In the genomic region with DNA sequence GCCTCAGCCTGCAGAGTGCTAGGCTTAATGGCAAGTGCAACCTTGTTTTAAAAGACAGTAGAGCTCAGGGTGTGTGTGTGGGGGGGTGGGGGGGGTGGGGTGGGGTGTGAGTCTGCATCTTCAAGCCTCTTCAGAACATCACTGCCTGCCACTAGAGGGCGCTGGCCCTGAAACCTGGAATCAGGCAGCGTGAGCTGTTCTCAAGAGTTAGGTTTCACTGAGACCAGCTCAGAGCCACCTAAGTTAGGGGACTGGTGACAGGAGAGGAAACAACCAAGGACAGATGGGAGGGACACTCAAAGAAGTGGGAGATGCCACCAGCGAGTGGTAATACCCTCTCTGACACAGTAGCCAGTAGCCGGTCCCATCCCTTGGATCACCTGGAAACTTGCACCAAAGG, we compare ENCODE assay signal across 9 mouse cellular contexts.
DNase-seq lines count a peak whose midpoint lies in the region; ATAC-seq and TF ChIP-seq lines count a peak whose summit lies in the region.
"Had no signal": no experiment of that assay in that cellular context is flagged by ENCODE, and none has a peak within 500 bp of the region (broad histone marks: within the 10 kb centered on the region; RNA-seq: fewer than 3 reads in every experiment).

No protein-coding gene starts in this region.

- no peak overlapping the region for H3K27ac ChIP-seq in kidney, embryonic 15.5 days
- H3K27ac ChIP-seq in liver, embryonic 14.5 days = no peak overlapping the region
- H3K27ac ChIP-seq: macrophage had no signal

- TF ChIP-seq CTCF in brain, embryonic 14.5 days (IDR thresholded peaks at IDR 0.05; ENCODE audit: borderline replicate concordance, extremely low read depth, insufficient read depth, insufficient read length) = peak; percentile 55; the same call in 1 of the 2 replicates
- TF ChIP-seq CTCF in liver, embryonic 14.5 days (IDR thresholded peaks at IDR 0.05; ENCODE audit: low read depth) = peak; percentile 73

- no peaks in the 10 kb centered on the region for H3K9me3 ChIP-seq in kidney, embryonic 15.5 days (replicated peaks)
- H3K9me3 ChIP-seq in liver, embryonic 14.5 days (ENCODE audit: control insufficient read depth, low read length) = no peaks in the 10 kb centered on the region; the same call in 1 of the 2 replicates

- no peak overlapping the region for H3K4me3 ChIP-seq in kidney, embryonic 15.5 days (replicated peaks)
- H3K4me3 ChIP-seq in liver, embryonic 14.5 days (ENCODE audit: insufficient read depth in 1 of 2, low read depth in 2 of 2, low read length in 2 of 2) = no peak overlapping the region

- no peak for TF ChIP-seq POLR2A in brain, embryonic 14.5 days (IDR thresholded peaks at IDR 0.05; ENCODE audit: borderline replicate concordance, extremely low read depth, insufficient read depth, insufficient read length, poor library complexity, severe bottlenecking)

- no peak for TF ChIP-seq EP300 in liver, embryonic 14.5 days (IDR thresholded peaks at IDR 0.05; ENCODE audit: low read depth)

- no peak for ATAC-seq in CD4-positive, CD25-positive, alpha-beta regulatory T cell, adult 4 months
- ATAC-seq in kidney, embryonic 15.5 days (replicated peaks; ENCODE audit: low FRiP score) = no peak
- ATAC-seq in liver, embryonic 14.5 days (ENCODE audit: insufficient read depth) = no peak

- no peak overlapping the region for H3K4me2 ChIP-seq in kidney, embryonic 15.5 days
- no peak overlapping the region for H3K4me2 ChIP-seq in liver, embryonic 14.5 days (ENCODE audit: low read depth)

- no peaks in the 10 kb centered on the region for H3K36me3 ChIP-seq in kidney, embryonic 15.5 days
- H3K36me3 ChIP-seq in liver, embryonic 14.5 days (replicated peaks; ENCODE audit: control insufficient read depth, insufficient read depth, low read depth) = no peaks in the 10 kb centered on the region
- no peaks in the 10 kb centered on the region for H3K36me3 ChIP-seq in splenic B cell, adult 2 months (ENCODE audit: control insufficient read depth, insufficient read depth, low read length, poor library complexity, severe bottlenecking)

- H3K27me3 ChIP-seq in kidney, embryonic 15.5 days = no peaks in the 10 kb centered on the region
- no peaks in the 10 kb centered on the region for H3K27me3 ChIP-seq in liver, embryonic 14.5 days (ENCODE audit: control insufficient read depth, insufficient read depth, low read length)
- H3K27me3 ChIP-seq in splenic B cell, adult 2 months (ENCODE audit: control insufficient read depth, insufficient read depth, low read length, poor library complexity, severe bottlenecking) = no peaks in the 10 kb centered on the region

- H3K4me1 ChIP-seq in kidney, embryonic 15.5 days = no peaks in the 10 kb centered on the region
- 0 out of 4 replicates have a peak, but pooled peaks cover 0 to 6% of the 10 kb centered on the region in 2 experiments for H3K4me1 ChIP-seq in liver, embryonic 14.5 days (replicated peaks; ENCODE audit: control insufficient read depth in 2 of 2, insufficient read depth in 2 of 2, low read length in 1 of 2)

- WGBS in kidney, embryonic 15.5 days = 64% methylated on average over 4 of the region's 4 CpGs
- WGBS in liver, embryonic 14.5 days (ENCODE audit: insufficient replicate concordance) = 32% methylated on average over 4 of the region's 4 CpGs

- peak; percentile 84 for DNase-seq in CD4-positive, CD25-positive, alpha-beta regulatory T cell, adult 2 months (ENCODE audit: low read depth, low spot score)
- peak; percentile 32 for DNase-seq in kidney, adult 9 months
- no peak for DNase-seq in brain, embryonic 14.5 days (ENCODE audit: low read depth)
- DNase-seq in liver, embryonic 14.5 days (ENCODE audit: low read depth in 3 of 3, low spot score in 3 of 3) = peak in 1 of 3 experiments; percentile 27
- peak; percentile 81 for DNase-seq in splenic B cell, adult 2 months (ENCODE audit: low read depth, low spot score)
- DNase-seq in Muller cell, postnatal 12 days (ENCODE audit: inconsistent ontology term) = no peak

- H3K9ac ChIP-seq in kidney, embryonic 15.5 days = no peak overlapping the region
- no peak overlapping the region for H3K9ac ChIP-seq in liver, embryonic 14.5 days (replicated peaks)

Comparison
In these comparisons a context has a peak if more than half of its experiments do, and no peak if none do; other contexts are left out.
1. DNase-seq: peak in CD4-positive, CD25-positive, alpha-beta regulatory T cell, adult 2 months (single experiment), kidney, adult 9 months (single experiment) and splenic B cell, adult 2 months (single experiment); none in brain, embryonic 14.5 days (single experiment) and Muller cell, postnatal 12 days (single experiment).